Mouse (Mus musculus): Measurements from ENCODE around the gene Gng7.
A peak's percentile ranks its signal among the peaks of the same experiment; 100 is the strongest.

DNA sequence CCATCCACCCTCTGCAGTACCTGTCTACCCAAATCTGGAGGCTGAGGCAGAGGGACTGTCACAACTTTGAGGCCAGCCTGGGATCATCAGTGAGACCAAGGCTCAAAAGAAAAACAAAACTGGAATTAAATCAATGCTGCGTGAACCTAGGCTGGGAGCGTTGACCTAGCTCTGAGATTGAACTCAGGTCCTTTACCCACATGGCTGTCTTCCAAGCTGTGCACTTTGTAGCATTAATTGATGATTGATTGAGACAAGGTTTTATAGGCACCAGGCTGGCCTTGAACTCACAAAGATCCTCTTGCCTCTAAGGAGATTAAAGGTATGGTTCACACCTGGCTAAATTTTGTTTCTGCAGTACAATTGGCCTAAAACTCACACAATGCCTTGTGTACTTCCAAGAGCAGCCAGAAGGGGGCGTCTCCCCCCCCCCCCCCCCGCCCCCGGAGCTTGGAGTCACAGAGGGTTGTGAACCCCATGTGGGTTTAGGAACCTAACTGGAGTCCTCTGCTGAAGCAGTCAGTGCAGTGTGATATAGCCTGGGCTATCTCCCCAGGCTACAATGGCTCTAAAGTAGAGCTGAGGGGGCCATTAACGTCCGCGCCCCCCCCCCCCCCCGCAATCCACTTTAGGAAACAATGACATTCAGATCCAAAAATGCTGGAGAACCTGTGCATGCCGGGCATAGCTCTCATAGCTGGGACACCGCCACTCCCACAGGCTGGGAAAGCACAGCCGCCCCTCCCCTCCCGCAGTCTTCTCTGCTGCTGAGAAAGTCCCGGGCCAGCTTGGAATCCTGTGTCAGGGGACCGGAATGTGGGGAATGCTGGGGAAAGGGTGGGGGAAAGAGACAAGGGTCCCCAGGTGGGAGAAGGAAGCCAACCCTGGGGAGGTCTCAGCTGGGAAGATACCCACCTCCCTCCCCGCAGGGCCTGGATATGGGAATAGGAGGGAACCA, 53.9 kb downstream of the Gng7 start:
- TF ChIP-seq CTCF (IDR thresholded peaks at IDR 0.05; ENCODE audit: low read depth) (peak; percentile 58), EP300 (IDR thresholded peaks at IDR 0.05; ENCODE audit: low read depth) (no peak)
